Mouse (Mus musculus) hindbrain, postnatal 0 days (tissue): ENCODE measurements at regions not wholly inside any gene's neighbourhood (a gene's known extent, or its start where the extent isn't known, plus 50 kb on each side); places are given as distances from the start of the nearest gene placed in this dataset.
A peak's percentile ranks its signal among the peaks of the same experiment; 100 is the strongest.

ENCODE experiments used
- ATAC-seq: fragments of 200-750 bp; cut with Nextera tagmentation; 2 replicates; pipeline ENCODE4 v1.8.0; 2017; ENCODE audit warnings: mild to moderate bottlenecking, moderate TSS enrichment, moderate library complexity
- DNase-seq: peaks from one replicate; pipeline ENCODE4 v3.0.0-alpha.2; 2015; ENCODE audit warnings: low spot score
- H3K27ac ChIP-seq: fragments of 300-500 bp; sonication (generic); 2 replicates; pipeline ENCODE4 v1.5.1; 2014; ENCODE audit warnings: mild to moderate bottlenecking
- H3K27me3 ChIP-seq: fragments of 300-500 bp; sonication (generic); 2 replicates; pipeline ENCODE4 v1.6.1; 2014; ENCODE audit warnings: low read length, mixed read lengths; ENCODE audit not compliant: insufficient read depth
- H3K36me3 ChIP-seq: fragments of 300-500 bp; sonication (generic); 2 replicates; pipeline ENCODE4 v1.6.1; 2014; ENCODE audit warnings: low read length, mixed read lengths; ENCODE audit not compliant: insufficient read depth
- H3K4me1 ChIP-seq: fragments of 300-500 bp; sonication (generic); 2 replicates; pipeline ENCODE4 v1.6.1; 2014; ENCODE audit warnings: antibody characterized with exemption, low read length, mixed read lengths; ENCODE audit not compliant: insufficient read depth
- H3K4me2 ChIP-seq: fragments of 300-500 bp; sonication (generic); 2 replicates; pipeline ENCODE4 v1.6.1; 2014; ENCODE audit warnings: low read depth, mild to moderate bottlenecking, low read length, moderate library complexity, mixed read lengths
- H3K4me3 ChIP-seq: fragments of 300-500 bp; sonication (generic); 2 replicates; pipeline ENCODE4 v1.5.1; 2014; ENCODE audit warnings: low read length
- H3K9ac ChIP-seq: fragments of 300-500 bp; sonication (generic); replicated peaks from 2 replicates; pipeline ENCODE4 v1.6.1; 2014; ENCODE audit warnings: mild to moderate bottlenecking, low read length, moderate library complexity, mixed read lengths
- H3K9me3 ChIP-seq: fragments of 300-500 bp; sonication (generic); 2 replicates; pipeline ENCODE4 v1.6.1; 2016; ENCODE audit warnings: low read length, mixed read lengths
- CTCF ChIP-seq: IDR thresholded peaks from 2 replicates; pipeline ENCODE4 v1.5.1; 2016; ENCODE audit warnings: antibody characterized with exemption, control low read depth, low read depth
- WGBS: fragments of 180-500 bp; shearing (Covaris S2); extraction: QIAGEN DNeasy Blood & Tissue Kit; methylation state at CpG from one replicate; pipeline ENCODE4 v1.1.7; 2014; 5-methylcytosine and 5-hydroxymethylcytosine counted together

GRCm38 (mm10) chr16:68017672-68018071, 397.0 kb upstream of the Cadm2 start:
- Histone ChIP-seq H3K27me3 (no peaks in the 10 kb centered on the region), H3K36me3 (no peaks in the 10 kb centered on the region), H3K27ac (no peak overlapping the region), H3K4me3 (no peak overlapping the region), H3K9me3 (no peaks in the 10 kb centered on the region), H3K4me2 (no peak overlapping the region), H3K4me1 (no peaks in the 10 kb centered on the region), H3K9ac (no peak overlapping the region)
- no peak for DNase-seq
- WGBS = 66% methylated on average over 4 of the region's 4 CpGs
- no peak for TF ChIP-seq CTCF
- 0 out of 2 replicates have a peak, but pooled peaks have one; percentile 15 for ATAC-seq

- no peak overlapping the region for H3K4me2 ChIP-seq
- no peaks in the 10 kb centered on the region for H3K9me3 ChIP-seq
- DNase-seq = no peak
- no peaks in the 10 kb centered on the region for H3K36me3 ChIP-seq
- no peaks in the 10 kb centered on the region for H3K27me3 ChIP-seq
- no peak overlapping the region for H3K4me3 ChIP-seq
- H3K4me1 ChIP-seq = no peaks in the 10 kb centered on the region
- no peak for TF ChIP-seq CTCF
- 96% methylated on average over 4 of the region's 4 CpGs for WGBS
- H3K9ac ChIP-seq = no peak overlapping the region
- no peak overlapping the region for H3K27ac ChIP-seq
- no peak for ATAC-seq
These were observed 369.0 kb upstream of the Cadm2 start for GRCm38 (mm10) chr16:67989671-67990070.

- no peak overlapping the region for H3K9ac ChIP-seq
- no peaks in the 10 kb centered on the region for H3K4me1 ChIP-seq
- ATAC-seq (no peak), DNase-seq (no peak)
- H3K4me2 ChIP-seq = no peak overlapping the region
- no peaks in the 10 kb centered on the region for H3K9me3 ChIP-seq
- H3K27ac ChIP-seq = no peak overlapping the region
- H3K27me3 ChIP-seq = no peaks in the 10 kb centered on the region
- no peaks in the 10 kb centered on the region for H3K36me3 ChIP-seq
- H3K4me3 ChIP-seq = no peak overlapping the region
- no peak for TF ChIP-seq CTCF
These were observed 355.9 kb upstream of the Cadm2 start for GRCm38 (mm10) chr16:67976565-67976964.

- no peaks in the 10 kb centered on the region for H3K4me1 ChIP-seq
- H3K9ac ChIP-seq = no peak overlapping the region
- H3K4me2 ChIP-seq = no peak overlapping the region
- no peak overlapping the region for H3K27ac ChIP-seq
- ATAC-seq (no peak), DNase-seq (no peak)
- 69% methylated on average over 11 of the region's 11 CpGs for WGBS
- H3K4me3 ChIP-seq = no peak overlapping the region
- no peaks in the 10 kb centered on the region for H3K27me3 ChIP-seq
- no peaks in the 10 kb centered on the region for H3K9me3 ChIP-seq
- TF ChIP-seq CTCF = no peak
- no peaks in the 10 kb centered on the region for H3K36me3 ChIP-seq
These were observed 347.8 kb upstream of the Cadm2 start for GRCm38 (mm10) chr16:67968311-67969145.

GRCm38 (mm10) chr16:67949112-67949511, 328.4 kb upstream of the Cadm2 start:
- no peak for ATAC-seq
- H3K27ac ChIP-seq = no peak overlapping the region
- no peak overlapping the region for H3K9ac ChIP-seq
- DNase-seq = no peak
- no peak overlapping the region for H3K4me3 ChIP-seq
- H3K27me3 ChIP-seq = no peaks in the 10 kb centered on the region
- no peaks in the 10 kb centered on the region for H3K9me3 ChIP-seq
- no peak for TF ChIP-seq CTCF
- no peaks in the 10 kb centered on the region for H3K36me3 ChIP-seq
- no peak overlapping the region for H3K4me2 ChIP-seq
- no peaks in the 10 kb centered on the region for H3K4me1 ChIP-seq

GRCm38 (mm10) chr16:67944406-67944805, 323.7 kb upstream of the Cadm2 start:
- no peaks in the 10 kb centered on the region for H3K4me1 ChIP-seq
- 70% methylated on average over 3 of the region's 3 CpGs for WGBS
- TF ChIP-seq CTCF = no peak
- H3K9me3 ChIP-seq = no peaks in the 10 kb centered on the region
- no peaks in the 10 kb centered on the region for H3K27me3 ChIP-seq
- DNase-seq = no peak
- no peak overlapping the region for H3K9ac ChIP-seq
- H3K4me2 ChIP-seq = no peak overlapping the region
- no peak overlapping the region for H3K4me3 ChIP-seq
- no peak overlapping the region for H3K27ac ChIP-seq
- ATAC-seq = no peak
- no peaks in the 10 kb centered on the region for H3K36me3 ChIP-seq

GRCm38 (mm10) chr16:67919175-67919574, 298.5 kb upstream of the Cadm2 start:
- ATAC-seq = no peak
- Histone ChIP-seq H3K27ac (no peak overlapping the region), H3K9ac (no peak overlapping the region), H3K4me3 (no peak overlapping the region), H3K27me3 (no peaks in the 10 kb centered on the region), H3K9me3 (no peaks in the 10 kb centered on the region), H3K4me1 (no peaks in the 10 kb centered on the region), H3K4me2 (no peak overlapping the region), H3K36me3 (no peaks in the 10 kb centered on the region)
- WGBS = 65% methylated on average over 2 of the region's 2 CpGs
- TF ChIP-seq CTCF = no peak
- peak; percentile 18 for DNase-seq
